Mouse (Mus musculus) left cerebral cortex, adult 8-10 months (tissue): Measurements from ENCODE around the gene Plin4. TPM values are rescaled to one million over a fixed set of nuclear protein-coding genes. Genes with fewer than 3 reads are reported as not detected.

Experiments
- DNase-seq, 2 experiments: peaks; one replicate each; pipeline ENCODE4 v3.0.0; 2022; ENCODE audit warnings: low spot score in 2 of 2
- total RNA-seq, 4 experiments: library from RNA; stranded (reverse); gene quantifications; 2 replicates each; pipeline ENCODE4 v1.2.4; 2022

Plin4 gene
- 10 to 100 TPM in 1 of 4 experiments, 1 to 10 TPM in 3; 4.7 to 14.9 (median 7.5) TPM for total RNA-seq

DNA sequence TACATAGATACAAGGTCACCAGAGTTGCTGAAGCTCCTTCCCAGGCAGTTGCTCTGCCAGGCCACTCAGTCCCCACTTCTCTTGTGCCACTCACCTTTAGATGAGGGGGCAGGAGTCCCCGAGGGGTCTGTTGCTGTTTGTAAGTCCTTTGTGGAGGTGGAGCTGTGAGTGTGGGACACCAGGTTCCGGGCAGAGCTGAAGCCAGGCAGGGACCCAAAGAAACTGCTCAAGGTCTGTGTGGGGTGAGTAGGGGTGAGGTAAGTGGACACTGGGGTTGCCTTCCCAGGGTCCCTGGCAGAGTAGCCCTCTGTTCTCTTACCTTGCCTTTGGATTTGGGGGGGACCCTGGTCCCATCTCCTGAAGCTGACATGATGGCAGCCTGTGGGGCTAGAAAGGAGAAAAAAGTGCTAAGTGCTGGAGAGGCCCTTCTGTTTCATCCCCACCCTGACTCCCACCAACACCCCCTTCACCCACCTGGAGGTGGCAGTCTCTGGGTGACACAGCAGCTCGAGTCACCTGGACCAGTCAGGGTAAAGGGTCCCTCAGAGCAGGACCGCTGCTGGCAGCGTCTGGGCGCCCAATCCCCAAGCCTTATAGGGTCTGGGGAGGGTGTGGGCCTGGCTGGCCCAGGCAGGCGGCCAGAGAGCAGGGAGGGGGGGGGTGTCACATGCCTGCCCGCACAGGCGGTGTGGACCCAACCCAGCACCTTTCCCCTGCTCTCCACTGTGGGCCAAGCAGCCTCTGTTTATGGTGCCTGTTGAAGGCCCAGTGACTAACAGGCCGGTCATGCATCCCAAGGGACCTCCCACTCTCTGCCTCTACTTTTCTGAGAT is at the start of gene Plin4:
TSS of gene Plin4 (minus strand) at position 585 of the 833 bp plus-strand sequence.
- no peak for DNase-seq

GRCm38 (mm10) chr17:56153643-56154042 is 44.0 kb upstream of the Plin4 start:
- no peak for DNase-seq

- no peak for DNase-seq
Observed at GRCm38 (mm10) chr17:56149897-56150296, 40.3 kb upstream of the Plin4 start.

- no peak for DNase-seq
Observed at GRCm38 (mm10) chr17:56148790-56149618, 39.4 kb upstream of the Plin4 start.

DNA sequence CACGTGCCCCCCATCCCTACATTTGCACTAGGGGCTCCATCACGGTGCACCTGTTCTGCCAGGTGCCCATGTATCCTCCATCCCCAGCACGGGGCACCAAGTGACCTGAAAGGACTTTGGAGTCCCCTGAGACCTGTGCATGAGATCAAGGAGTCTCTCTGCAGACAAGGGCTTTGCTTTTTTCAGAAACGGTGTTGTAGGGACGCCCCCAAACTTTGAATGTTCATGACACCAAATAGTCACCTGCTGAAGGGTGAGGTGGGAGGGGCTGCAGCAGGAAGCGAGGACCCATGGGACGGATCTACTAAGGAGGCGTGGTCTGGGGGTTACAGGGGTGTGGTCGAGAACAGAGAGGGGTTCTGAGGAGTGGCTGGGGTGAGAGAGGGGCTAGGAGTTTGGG is 38.7 kb upstream of the Plin4 start:
- no peak for DNase-seq

- no peak for DNase-seq
Observed at GRCm38 (mm10) chr17:56147420-56147819, 37.8 kb upstream of the Plin4 start.

DNA sequence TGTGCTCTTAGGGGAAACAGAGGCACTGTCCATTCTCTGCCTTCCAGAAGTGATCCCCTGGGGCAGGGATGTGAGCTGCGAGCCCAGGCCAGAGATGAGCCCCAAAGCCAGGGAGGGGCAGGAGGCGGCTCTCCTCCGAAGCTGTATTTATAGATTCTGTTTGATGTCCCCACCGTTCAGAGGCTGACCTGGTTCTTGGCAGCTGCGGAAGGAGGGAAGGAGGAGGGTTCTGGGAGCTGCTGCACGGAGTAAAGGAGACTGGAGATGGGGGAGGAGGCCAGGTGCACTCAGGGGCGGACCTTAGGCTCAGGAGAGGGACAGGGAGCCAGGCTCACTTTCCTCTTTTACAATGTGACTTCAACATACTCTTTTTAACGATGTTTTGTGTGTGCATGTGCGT is 36.5 kb upstream of the Plin4 start:
- no peak for DNase-seq

DNA sequence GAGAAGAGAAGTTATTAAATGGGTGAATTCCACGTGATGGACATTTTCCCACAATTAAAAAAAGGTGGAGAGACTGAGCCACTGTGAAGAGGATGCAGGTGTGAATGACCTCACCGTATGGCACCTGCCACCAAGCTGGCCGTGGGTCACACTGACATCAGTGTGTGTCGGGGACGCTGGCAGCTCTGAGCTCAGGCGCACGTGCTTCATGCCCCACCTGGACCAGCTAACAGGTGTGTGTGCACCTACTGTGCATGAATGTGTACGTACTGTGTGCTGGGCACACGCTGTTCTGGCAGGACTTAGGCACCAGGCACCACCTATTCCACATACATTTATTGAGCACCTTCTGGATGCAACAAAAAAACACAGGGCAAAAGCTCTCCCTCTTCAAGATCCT is 34.9 kb upstream of the Plin4 start:
- DNase-seq: no peak

- DNase-seq: peak in 1 of 2 experiments; percentile 71
Observed at GRCm38 (mm10) chr17:56141702-56142605, 32.4 kb upstream of the Plin4 start.

GRCm38 (mm10) chr17:56139858-56140595 is 30.4 kb upstream of the Plin4 start, which contains the start of gene Sema6b:
Sema6b (minus strand) TSS chr17:56140343.
- peak in 1 of 2 experiments; percentile 76 for DNase-seq

DNA sequence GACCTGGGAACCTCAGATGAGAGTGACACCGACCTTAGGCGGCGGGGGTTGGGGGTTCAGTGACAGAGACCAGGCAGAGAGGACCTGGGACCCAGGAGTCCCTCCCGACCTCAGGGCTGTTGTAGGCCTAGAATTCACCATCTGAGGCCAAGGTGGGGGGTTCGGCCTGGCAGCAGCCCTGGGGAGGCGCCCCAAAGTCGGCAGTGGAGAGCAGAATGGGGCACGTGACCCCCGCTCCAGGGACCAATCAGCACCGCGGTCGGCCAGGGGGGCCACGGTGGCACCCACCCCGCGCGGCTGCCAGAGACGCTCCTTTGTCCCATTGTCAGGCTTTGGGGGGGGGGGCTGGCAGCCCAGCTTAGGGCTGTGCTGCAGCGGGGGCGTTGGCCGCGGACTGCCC is 29.8 kb upstream of the Plin4 start:
- no peak for DNase-seq

GRCm38 (mm10) chr17:56137839-56138613 is 28.4 kb upstream of the Plin4 start:
- no peak for DNase-seq

- no peak for DNase-seq
Observed at GRCm38 (mm10) chr17:56136558-56136957, 27.0 kb upstream of the Plin4 start.

- DNase-seq: no peak
Observed at GRCm38 (mm10) chr17:56134463-56134971, 24.9 kb upstream of the Plin4 start.

DNA sequence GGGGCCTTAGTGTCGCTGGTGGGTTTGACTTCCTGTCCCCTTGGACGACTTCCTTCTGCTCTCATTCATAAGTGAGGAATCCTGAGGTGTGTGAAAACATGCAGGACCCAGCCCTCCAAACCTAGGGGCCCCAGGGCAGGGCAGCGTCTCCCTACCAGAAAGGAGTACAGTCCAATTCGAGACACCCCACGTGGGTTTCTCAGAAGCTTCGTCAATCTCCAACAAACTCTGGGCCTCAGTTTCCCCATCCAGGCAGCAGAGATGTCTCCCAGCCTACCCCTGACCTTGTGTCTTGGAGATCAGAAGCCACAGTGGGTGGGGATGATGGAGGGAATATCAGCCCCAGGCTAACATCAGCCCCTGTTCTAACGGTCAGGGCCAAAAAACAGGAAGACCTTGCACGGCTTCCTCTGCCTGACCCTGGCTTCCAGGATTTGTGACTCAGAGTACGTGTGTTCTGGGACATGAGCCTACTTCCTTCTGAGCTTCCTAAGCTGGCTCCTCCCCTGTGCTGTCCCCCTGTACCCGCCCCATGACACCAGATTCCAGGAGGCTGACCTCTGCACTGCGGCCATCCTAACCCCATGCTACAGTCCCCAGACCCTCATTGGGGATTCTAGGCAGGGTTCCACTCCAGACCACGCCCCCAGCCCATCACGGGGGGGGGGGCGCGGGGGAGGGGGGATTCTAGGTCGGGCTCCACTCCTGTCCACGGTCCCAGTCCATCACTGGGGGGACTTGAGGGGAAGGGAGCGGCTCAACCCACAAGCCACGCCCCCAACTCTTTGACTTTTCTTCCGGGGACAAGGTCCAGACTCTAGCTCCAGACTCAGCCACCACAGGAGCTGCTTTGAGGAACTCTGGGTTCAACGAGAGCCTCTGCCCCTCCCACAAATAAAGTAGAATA is 24.1 kb upstream of the Plin4 start:
- no peak for DNase-seq

GRCm38 (mm10) chr17:56132661-56133060 is 23.1 kb upstream of the Plin4 start:
- no peak for DNase-seq

GRCm38 (mm10) chr17:56131814-56132213 is 22.2 kb upstream of the Plin4 start:
- DNase-seq: no peak

GRCm38 (mm10) chr17:56131136-56131535 is 21.5 kb upstream of the Plin4 start:
- DNase-seq: no peak
